Mouse (Mus musculus) testis, adult 10 weeks (tissue): ENCODE measurements around the gene Dnttip2. TPM values are rescaled to one million over a fixed set of nuclear protein-coding genes. Genes with fewer than 3 reads are reported as not detected.

ENCODE experiments used
- polyA plus RNA-seq: library from polyadenylated mRNA; stranded (reverse); fragments of 350-450 nt; fragmentation: Illumina TruSeq; extraction: RNeasy Lipid Tissue Mini Kit (QIAGEN cat#74804); gene quantifications from one replicate; pipeline ENCODE4 v1.2.3, GENCODE M21; 2014; ENCODE audit warnings: low read depth, low replicate concordance

Dnttip2 gene
- 116 TPM for polyA plus RNA-seq

DNA sequence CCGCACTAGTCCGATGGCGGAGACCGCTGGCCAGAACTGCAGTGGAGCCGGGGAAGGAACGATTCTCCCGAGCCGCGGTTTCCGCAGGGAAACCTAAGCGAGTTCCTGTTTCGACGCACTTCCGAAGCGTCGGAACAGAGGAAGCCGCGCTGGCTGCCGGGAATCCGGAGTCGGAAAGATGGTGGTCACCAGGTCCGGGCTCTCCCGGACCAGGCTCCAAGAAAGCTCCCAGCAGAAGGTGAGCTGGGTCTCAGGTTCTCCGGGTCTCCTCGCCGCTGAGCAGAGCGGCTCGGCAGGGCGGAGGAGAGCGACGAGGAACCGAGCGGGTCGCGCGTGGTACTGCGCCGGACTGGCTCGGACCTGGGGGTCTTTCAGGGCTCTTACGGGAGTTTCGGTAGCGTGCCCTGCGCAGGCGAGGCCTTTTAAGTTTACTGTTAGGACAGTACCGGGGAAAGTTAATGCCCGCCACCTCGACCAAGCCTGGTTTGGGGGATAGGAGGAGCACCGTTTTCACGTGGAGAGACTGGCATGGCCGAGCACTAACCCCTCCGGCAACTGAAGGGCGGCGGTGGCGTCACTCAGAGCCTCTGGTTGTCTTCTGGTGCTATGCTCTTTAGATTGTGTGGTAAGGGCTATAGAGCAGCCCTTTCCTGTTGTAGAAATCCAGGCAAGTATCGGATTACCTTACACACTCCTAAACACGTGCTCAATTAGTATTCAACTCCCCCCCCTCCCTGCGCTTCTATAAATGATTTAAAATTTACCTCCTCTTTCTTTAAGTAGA, at the start of gene Dnttip2:
Gene Dnttip2, plus strand, starts transcription at position 148 of the 784 bp plus-strand sequence.

DNA sequence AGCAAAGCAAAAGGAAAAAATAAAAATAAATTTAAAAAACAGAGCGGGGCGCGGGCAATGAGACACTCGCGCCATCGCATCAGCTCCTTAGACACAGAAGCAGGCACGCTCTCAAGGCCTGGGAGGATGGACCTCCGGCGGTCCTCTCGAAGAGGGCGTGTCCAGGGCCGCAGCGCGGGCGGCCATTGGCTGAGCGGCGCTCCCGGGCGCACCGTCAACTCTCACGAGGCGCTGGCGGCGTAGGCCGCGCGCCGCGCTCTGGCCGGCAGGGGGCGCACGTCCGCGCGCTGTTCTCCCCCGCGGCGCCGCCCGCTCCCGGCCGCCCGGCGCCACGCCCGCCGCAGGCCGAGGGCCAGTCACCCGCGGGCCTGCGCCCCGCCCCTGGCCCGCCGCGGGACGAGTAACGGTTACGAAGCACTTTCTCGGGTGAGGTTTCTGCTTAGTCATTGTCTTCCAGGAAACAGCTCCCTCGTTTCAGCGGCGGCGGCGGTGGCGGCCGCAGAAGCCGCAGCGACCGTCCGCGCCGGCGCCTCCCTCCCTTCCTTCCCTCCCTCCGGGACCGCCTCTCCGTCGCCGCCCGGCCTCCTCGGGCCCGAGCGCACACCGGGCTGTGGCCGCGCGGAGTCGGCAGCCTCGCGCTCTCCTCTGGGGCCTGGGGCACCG, 28.8 kb upstream of the Dnttip2 start, which contains the start of gene Gclm:
Gene Gclm, plus strand, starts transcription at position 343 of the 663 bp plus-strand sequence.

DNA sequence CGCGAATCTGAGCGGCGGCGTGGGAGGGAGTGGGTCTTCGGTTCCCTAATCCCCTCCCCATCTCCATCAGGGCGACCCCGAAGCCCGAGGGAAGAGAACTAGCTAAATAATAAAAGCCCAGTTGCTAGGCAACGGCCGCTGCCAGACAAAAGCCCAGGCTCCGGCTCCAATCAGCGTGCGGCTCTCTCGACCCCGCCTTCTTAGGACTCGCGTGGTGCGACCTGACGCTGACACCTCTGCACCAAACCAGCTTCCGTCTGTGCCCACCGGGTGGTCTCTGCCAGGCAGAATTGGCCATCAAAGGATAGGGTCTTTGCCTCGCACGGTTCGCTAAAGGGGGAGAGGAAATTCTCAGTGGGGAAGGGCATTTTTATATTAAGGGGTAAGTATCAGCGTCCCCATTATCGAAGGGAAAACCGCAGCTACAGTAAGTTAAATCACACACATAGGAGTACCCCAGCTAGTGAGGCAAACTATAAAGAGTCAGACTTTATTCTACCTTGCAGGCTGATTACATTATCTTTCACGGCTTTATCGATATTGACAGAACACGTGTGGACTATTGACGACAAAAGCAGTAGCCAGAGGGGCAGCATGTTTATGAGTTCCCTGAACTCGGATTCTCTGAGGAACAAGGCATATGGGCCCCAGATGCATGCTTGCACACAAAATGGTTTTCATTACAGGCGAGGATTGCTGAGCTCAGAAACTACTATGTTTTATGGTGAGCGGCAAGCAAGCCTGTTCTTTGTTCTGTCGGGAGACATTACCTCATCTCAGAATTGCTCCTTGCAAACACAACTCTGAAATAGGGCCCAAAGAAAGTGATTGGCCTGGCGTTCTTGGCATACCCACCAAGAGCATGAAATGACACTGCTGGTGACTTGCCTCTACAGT, 20.0 kb downstream of the Dnttip2 start, which contains the start of gene Bcar3:
Gene Bcar3, plus strand, starts transcription at position 183 of the 897 bp plus-strand sequence.

Other genes with a start within 250 kb of the Dnttip2 start
- gene Abca4, start 229.9 kb upstream of the Dnttip2 start, polyA plus RNA-seq: 0.21 TPM
- gene Gclm, start 28.8 kb upstream of the Dnttip2 start, polyA plus RNA-seq: 104 TPM
- 2.5 TPM for gene Bcar3, start 19.7 kb downstream of the Dnttip2 start, polyA plus RNA-seq